In the genomic region with DNA sequence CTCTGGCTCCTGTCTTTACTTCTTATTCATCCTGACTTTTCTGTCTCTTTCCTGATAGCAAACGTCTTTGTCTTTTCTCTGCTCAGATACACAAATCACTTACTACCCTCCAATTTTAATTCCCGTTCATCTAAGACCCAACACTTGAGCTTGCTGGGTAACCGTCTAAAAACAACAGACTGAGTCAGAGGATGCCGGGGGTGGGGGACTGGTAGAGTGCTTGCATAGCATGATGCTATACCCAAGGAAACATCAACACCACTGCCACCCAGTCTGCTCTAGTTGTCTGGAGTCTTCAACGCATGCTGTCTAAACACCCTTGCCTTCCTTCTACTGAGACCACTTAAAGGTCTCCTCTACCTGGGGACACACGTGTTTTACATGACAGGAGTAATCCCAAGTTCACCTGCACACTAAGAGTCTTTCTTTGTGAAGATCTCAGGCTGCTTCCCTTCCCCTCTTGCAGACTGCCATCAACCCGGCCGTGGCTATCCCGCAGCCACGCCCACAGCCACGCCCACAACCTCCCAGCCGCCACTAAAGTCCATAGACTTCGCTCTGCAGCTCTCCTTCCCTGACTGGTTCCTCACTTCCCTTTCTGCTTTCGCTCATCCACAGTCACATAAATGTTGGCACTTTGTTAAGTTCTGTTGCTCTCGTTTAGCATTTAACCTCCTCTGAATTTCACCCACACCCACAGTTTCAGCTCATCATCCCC, we compare ENCODE assay signal across 9 mouse cellular contexts. TPM values are rescaled to one million over a fixed set of nuclear protein-coding genes. Genes with fewer than 3 reads are reported as not detected.
DNase-seq lines count a peak whose midpoint lies in the region; ATAC-seq and TF ChIP-seq lines count a peak whose summit lies in the region.
"Had no signal": no experiment of that assay in that cellular context is flagged by ENCODE, and none has a peak within 500 bp of the region (broad histone marks: within the 10 kb centered on the region; RNA-seq: fewer than 3 reads in every experiment).

No protein-coding gene starts in this region.

- DNase-seq in heart, adult 11 months: peak; percentile 95
- DNase-seq in heart, postnatal 25 days (ENCODE audit: low spot score): no peak
- DNase-seq in embryo, embryonic 11 days: peak; percentile 87
- DNase-seq in heart, adult 9 months (ENCODE audit: low spot score in 2 of 2): peak; percentile 34 to 38
- peak; percentile 75 for DNase-seq in kidney, adult 2 months
- DNase-seq in lung, embryonic 14.5 days: peak; percentile 91
- DNase-seq in thymus, postnatal 4 days: peak; percentile 85

- no peak overlapping the region for H3K27ac ChIP-seq in kidney, adult 2 months (ENCODE audit: insufficient read depth, low read depth, low read length)
- no peak overlapping the region for H3K27ac ChIP-seq in lung, embryonic 14.5 days (ENCODE audit: low read depth)
- H3K27ac ChIP-seq in neural tube, embryonic 14.5 days (ENCODE audit: low read depth, low read length): no peak overlapping the region

- peak overlapping the region; percentile 52 for H3K4me2 ChIP-seq in lung, embryonic 14.5 days
- peak overlapping the region; percentile 27; the same call in 1 of the 2 replicates for H3K4me2 ChIP-seq in neural tube, embryonic 14.5 days (ENCODE audit: low read depth, low read length)

- H3K9me3 ChIP-seq in lung, embryonic 14.5 days (ENCODE audit: low read depth, low read length): no peaks in the 10 kb centered on the region
- no peaks in the 10 kb centered on the region for H3K9me3 ChIP-seq in neural tube, embryonic 14.5 days (ENCODE audit: control insufficient read depth, low read length)

- intact Hi-C loops in heart, postnatal 25 days (cut with DNase I): no loop called here

- no peak overlapping the region for H3K9ac ChIP-seq in lung, embryonic 14.5 days
- H3K9ac ChIP-seq in neural tube, embryonic 14.5 days (replicated peaks; ENCODE audit: low read depth, low read length): no peak overlapping the region

- H3K4me3 ChIP-seq in kidney, adult 2 months (ENCODE audit: insufficient read depth, low read depth, low read length): peak overlapping the region; percentile 1; the same call in 1 of the 2 replicates
- H3K4me3 ChIP-seq in lung, embryonic 14.5 days (ENCODE audit: low read depth, low read length): peak overlapping the region; percentile 5; the same call in 1 of the 2 replicates
- no peak overlapping the region for H3K4me3 ChIP-seq in neural tube, embryonic 14.5 days (ENCODE audit: low read depth, low read length)

- no peak for TF ChIP-seq POLR2A in kidney, adult 2 months (IDR thresholded peaks at IDR 0.05; ENCODE audit: low read depth, low read length)

- ATAC-seq in lung, embryonic 14.5 days (ENCODE audit: insufficient read depth): peak; percentile 70; the same call in 1 of the 2 replicates
- ATAC-seq in neural tube, embryonic 14.5 days (ENCODE audit: low read depth): no peak
- ATAC-seq: Patski had no signal

- no peaks in the 10 kb centered on the region for H3K4me1 ChIP-seq in kidney, adult 2 months (ENCODE audit: control insufficient read depth, insufficient read depth, low read length)
- H3K4me1 ChIP-seq in lung, embryonic 14.5 days (ENCODE audit: insufficient read depth): no peaks in the 10 kb centered on the region
- H3K4me1 ChIP-seq in neural tube, embryonic 14.5 days (ENCODE audit: control insufficient read depth, insufficient read depth, low read length): no peaks in the 10 kb centered on the region

- WGBS in kidney, adult 2 months: 12% methylated on average over 15 of the region's 15 CpGs
- 10% methylated on average over 15 of the region's 15 CpGs for WGBS in lung, embryonic 14.5 days
- WGBS in neural tube, embryonic 14.5 days: 9% methylated on average over 15 of the region's 15 CpGs

- TF ChIP-seq CTCF in kidney, adult 2 months (conservative IDR thresholded peaks at IDR 0.05; ENCODE audit: insufficient read depth, insufficient read length, low read depth, low read length): no peak
- no peak for TF ChIP-seq CTCF in lung, embryonic 14.5 days (IDR thresholded peaks at IDR 0.05; ENCODE audit: low read depth)

- no peaks in the 10 kb centered on the region for H3K36me3 ChIP-seq in kidney, adult 2 months (ENCODE audit: control insufficient read depth, insufficient read depth, low read length)
- no peaks in the 10 kb centered on the region for H3K36me3 ChIP-seq in lung, embryonic 14.5 days (ENCODE audit: insufficient read depth)
- no peaks in the 10 kb centered on the region for H3K36me3 ChIP-seq in neural tube, embryonic 14.5 days (ENCODE audit: control insufficient read depth, insufficient read depth, low read length)

- no peaks in the 10 kb centered on the region for H3K27me3 ChIP-seq in kidney, adult 2 months (replicated peaks; ENCODE audit: control insufficient read depth, insufficient read depth, low read length)
- no peaks in the 10 kb centered on the region for H3K27me3 ChIP-seq in lung, embryonic 14.5 days (ENCODE audit: insufficient read depth, low read length)
- H3K27me3 ChIP-seq in neural tube, embryonic 14.5 days (ENCODE audit: control insufficient read depth, insufficient read depth, low read length): no peaks in the 10 kb centered on the region

RNA-seq across cellular contexts. Expression of gene Hcn4, which starts 17.5 kb away (rescaled TPM):
- 1 to 10 TPM; 6.5 to 7.0 TPM for total RNA-seq in heart, postnatal 25 days (2021)
- polyA plus RNA-seq in kidney, adult 2 months (2012; rRNA removed): 0.25 and 0.30 TPM in 2 replicates
- polyA plus RNA-seq in lung, embryonic 14.5 days (2014; fragmentation: Nextera tagmentation; extraction: Ambion mirVana): 0.30 and 0.49 TPM in 2 replicates
- 4.1 and 4.9 TPM in 2 replicates for polyA plus RNA-seq in neural tube, embryonic 14.5 days (2014; fragmentation: Nextera tagmentation; extraction: Ambion mirVana)
